Mouse (Mus musculus): ENCODE measurements around the gene Bclaf1. TPM values are rescaled to one million over a fixed set of nuclear protein-coding genes. Genes with fewer than 3 reads are reported as not detected.
A peak's percentile ranks its signal among the peaks of the same experiment; 100 is the strongest.

The Bclaf1 gene
- polyA plus RNA-seq (2014; fragmentation: Nextera tagmentation; extraction: Ambion mirVana): 113 and 127 TPM in 2 replicates

DNA sequence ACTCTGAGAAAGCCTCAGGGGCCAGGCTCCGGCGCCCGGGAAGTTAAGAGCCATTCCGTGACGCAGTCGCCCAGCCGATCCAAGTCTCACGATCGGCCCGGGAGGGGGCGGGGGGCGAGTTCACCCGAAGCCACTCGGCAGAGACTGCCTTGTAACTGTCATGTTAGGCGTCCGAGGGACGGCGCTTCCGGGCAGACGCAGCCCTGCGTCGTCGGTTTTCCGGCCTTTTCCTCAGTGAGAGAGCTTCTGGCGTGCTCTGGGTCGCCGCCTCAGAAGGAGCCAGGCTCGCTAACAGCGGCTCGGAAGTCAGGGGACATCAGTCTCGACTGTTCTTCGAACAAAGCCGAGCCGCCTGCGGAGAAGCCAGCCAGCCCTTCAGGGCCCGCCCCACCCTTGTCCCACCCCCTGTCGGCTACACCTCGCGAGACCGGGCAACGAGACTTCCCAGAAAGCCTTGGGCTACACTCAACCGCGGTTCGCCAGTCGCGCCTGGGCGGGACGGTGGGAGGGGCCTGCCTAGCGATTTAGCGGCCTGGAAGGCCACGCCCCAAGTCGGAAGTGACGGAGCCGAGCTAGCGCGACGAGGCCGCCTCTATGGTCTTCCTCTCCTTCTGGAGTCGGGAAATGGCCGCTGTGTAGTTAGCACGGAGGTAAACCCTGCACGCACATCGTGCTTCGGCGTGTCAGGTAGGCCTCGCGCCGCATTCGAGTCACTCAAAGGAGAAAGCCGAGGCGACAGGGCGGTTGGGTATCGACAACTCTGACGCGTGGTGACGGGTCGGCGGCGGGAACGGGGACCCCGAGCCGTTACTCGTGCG, at the start of gene Bclaf1:
Gene Bclaf1, plus strand, starts transcription at position 552 of the 818 bp plus-strand sequence.
- peak within 1 kb of the TSS; percentile 99 for H3K9ac ChIP-seq (ENCODE audit: low read depth, low read length)
- WGBS: under 1% methylated on average over 54 of the region's 84 CpGs
- H3K27me3 ChIP-seq (replicated peaks; ENCODE audit: control insufficient read depth, insufficient read depth, low read length): no peaks in the 10 kb centered on the region
- peaks cover 17% of the 10 kb centered on the region for H3K4me1 ChIP-seq (ENCODE audit: control insufficient read depth, insufficient read depth, low read length)
- peak within 1 kb of the TSS; percentile 100 for H3K27ac ChIP-seq (replicated peaks; ENCODE audit: low read depth, low read length)
- ATAC-seq (ENCODE audit: low read depth) (peak; percentile 98), DNase-seq (ENCODE audit: low spot score) (peak; percentile 100)
- H3K9me3 ChIP-seq (ENCODE audit: control insufficient read depth, low read length): no peaks in the 10 kb centered on the region
- peak within 1 kb of the TSS; percentile 89 for H3K4me2 ChIP-seq (ENCODE audit: low read depth, low read length)
- no peaks in the 10 kb centered on the region for H3K36me3 ChIP-seq (ENCODE audit: control insufficient read depth, insufficient read depth, low read length)
- peak within 1 kb of the TSS; percentile 85 for H3K4me3 ChIP-seq (ENCODE audit: low read depth, low read length)

- ATAC-seq (ENCODE audit: low read depth) (no peak), DNase-seq (ENCODE audit: low spot score) (no peak)
- Histone ChIP-seq H3K27ac (replicated peaks; ENCODE audit: low read depth, low read length) (no peak overlapping the region), H3K4me2 (ENCODE audit: low read depth, low read length) (no peak overlapping the region), H3K27me3 (replicated peaks; ENCODE audit: control insufficient read depth, insufficient read depth, low read length) (no peaks in the 10 kb centered on the region), H3K9ac (ENCODE audit: low read depth, low read length) (no peak overlapping the region), H3K4me3 (ENCODE audit: low read depth, low read length) (no peak overlapping the region), H3K9me3 (ENCODE audit: control insufficient read depth, low read length) (no peaks in the 10 kb centered on the region), H3K4me1 (ENCODE audit: control insufficient read depth, insufficient read depth, low read length) (no peaks in the 10 kb centered on the region), H3K36me3 (ENCODE audit: control insufficient read depth, insufficient read depth, low read length) (no peaks in the 10 kb centered on the region)
- WGBS: 86% methylated on average over 6 of the region's 6 CpGs
Measured at GRCm38 (mm10) chr10:20262896-20263295, 49.4 kb upstream of the Bclaf1 start.

GRCm38 (mm10) chr10:20264479-20264878, 47.8 kb upstream of the Bclaf1 start:
- H3K36me3 ChIP-seq (ENCODE audit: control insufficient read depth, insufficient read depth, low read length): no peaks in the 10 kb centered on the region
- 91% methylated on average over 7 of the region's 7 CpGs for WGBS
- no peak for DNase-seq (ENCODE audit: low spot score)
- no peaks in the 10 kb centered on the region for H3K4me1 ChIP-seq (ENCODE audit: control insufficient read depth, insufficient read depth, low read length)
- H3K4me2 ChIP-seq (ENCODE audit: low read depth, low read length): no peak overlapping the region
- H3K9ac ChIP-seq (ENCODE audit: low read depth, low read length): no peak overlapping the region
- no peak for ATAC-seq (ENCODE audit: low read depth)
- no peaks in the 10 kb centered on the region for H3K27me3 ChIP-seq (replicated peaks; ENCODE audit: control insufficient read depth, insufficient read depth, low read length)
- no peak overlapping the region for H3K27ac ChIP-seq (replicated peaks; ENCODE audit: low read depth, low read length)
- H3K4me3 ChIP-seq (ENCODE audit: low read depth, low read length): no peak overlapping the region
- no peaks in the 10 kb centered on the region for H3K9me3 ChIP-seq (ENCODE audit: control insufficient read depth, low read length)

- no peaks in the 10 kb centered on the region for H3K9me3 ChIP-seq (ENCODE audit: control insufficient read depth, low read length)
- WGBS: 64% methylated on average over 10 of the region's 10 CpGs
- no peaks in the 10 kb centered on the region for H3K36me3 ChIP-seq (ENCODE audit: control insufficient read depth, insufficient read depth, low read length)
- no peak overlapping the region for H3K4me2 ChIP-seq (ENCODE audit: low read depth, low read length)
- no peaks in the 10 kb centered on the region for H3K4me1 ChIP-seq (ENCODE audit: control insufficient read depth, insufficient read depth, low read length)
- no peak overlapping the region for H3K9ac ChIP-seq (ENCODE audit: low read depth, low read length)
- no peak overlapping the region for H3K4me3 ChIP-seq (ENCODE audit: low read depth, low read length)
- ATAC-seq (ENCODE audit: low read depth) (no peak), DNase-seq (ENCODE audit: low spot score) (no peak)
- no peaks in the 10 kb centered on the region for H3K27me3 ChIP-seq (replicated peaks; ENCODE audit: control insufficient read depth, insufficient read depth, low read length)
- H3K27ac ChIP-seq (replicated peaks; ENCODE audit: low read depth, low read length): no peak overlapping the region
Measured at GRCm38 (mm10) chr10:20267032-20267431, 45.2 kb upstream of the Bclaf1 start.

- Histone ChIP-seq H3K36me3 (ENCODE audit: control insufficient read depth, insufficient read depth, low read length) (no peaks in the 10 kb centered on the region), H3K4me2 (ENCODE audit: low read depth, low read length) (no peak overlapping the region), H3K27me3 (replicated peaks; ENCODE audit: control insufficient read depth, insufficient read depth, low read length) (no peaks in the 10 kb centered on the region), H3K27ac (replicated peaks; ENCODE audit: low read depth, low read length) (no peak overlapping the region), H3K4me1 (ENCODE audit: control insufficient read depth, insufficient read depth, low read length) (no peaks in the 10 kb centered on the region), H3K9ac (ENCODE audit: low read depth, low read length) (no peak overlapping the region), H3K4me3 (ENCODE audit: low read depth, low read length) (no peak overlapping the region), H3K9me3 (ENCODE audit: control insufficient read depth, low read length) (no peaks in the 10 kb centered on the region)
- ATAC-seq (ENCODE audit: low read depth) (no peak), DNase-seq (ENCODE audit: low spot score) (no peak)
- 55% methylated on average over 7 of the region's 7 CpGs for WGBS
Measured at GRCm38 (mm10) chr10:20268945-20269344, 43.3 kb upstream of the Bclaf1 start.

GRCm38 (mm10) chr10:20272380-20272779, 39.9 kb upstream of the Bclaf1 start:
- ATAC-seq (ENCODE audit: low read depth) (no peak), DNase-seq (ENCODE audit: low spot score) (no peak)
- no peaks in the 10 kb centered on the region for H3K27me3 ChIP-seq (replicated peaks; ENCODE audit: control insufficient read depth, insufficient read depth, low read length)
- no peak overlapping the region for H3K9ac ChIP-seq (ENCODE audit: low read depth, low read length)
- WGBS: 78% methylated on average over 5 of the region's 5 CpGs
- H3K36me3 ChIP-seq (ENCODE audit: control insufficient read depth, insufficient read depth, low read length): no peaks in the 10 kb centered on the region
- H3K9me3 ChIP-seq (ENCODE audit: control insufficient read depth, low read length): no peaks in the 10 kb centered on the region
- H3K27ac ChIP-seq (replicated peaks; ENCODE audit: low read depth, low read length): no peak overlapping the region
- H3K4me3 ChIP-seq (ENCODE audit: low read depth, low read length): no peak overlapping the region
- H3K4me2 ChIP-seq (ENCODE audit: low read depth, low read length): no peak overlapping the region
- no peaks in the 10 kb centered on the region for H3K4me1 ChIP-seq (ENCODE audit: control insufficient read depth, insufficient read depth, low read length)

GRCm38 (mm10) chr10:20273278-20273677, 39.0 kb upstream of the Bclaf1 start:
- H3K9me3 ChIP-seq (ENCODE audit: control insufficient read depth, low read length): no peaks in the 10 kb centered on the region
- WGBS: 70% methylated on average over 15 of the region's 15 CpGs
- ATAC-seq (ENCODE audit: low read depth): no peak

DNA sequence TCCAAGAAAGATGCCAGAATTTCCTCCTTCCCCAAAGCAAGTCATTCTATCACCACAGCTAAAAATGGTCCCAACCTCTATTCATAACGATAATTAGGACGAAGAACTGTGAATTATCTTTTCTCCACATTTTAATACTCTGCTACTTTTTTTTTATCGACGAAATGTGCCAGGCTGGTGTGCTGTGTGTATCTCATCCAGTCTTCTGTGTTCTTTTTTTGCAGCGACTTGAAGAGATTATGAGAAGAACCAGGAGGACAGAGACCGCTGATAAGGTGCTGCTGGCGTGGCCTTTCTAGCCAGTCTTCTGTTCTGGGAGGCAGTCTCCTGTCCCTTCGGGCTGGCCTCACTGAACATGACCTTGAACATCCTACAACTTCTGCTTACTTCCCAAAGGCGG, 38.2 kb upstream of the Bclaf1 start:
- DNase-seq (ENCODE audit: low spot score) (no peak), ATAC-seq (ENCODE audit: low read depth) (no peak)
- no peak overlapping the region for H3K27ac ChIP-seq (replicated peaks; ENCODE audit: low read depth, low read length)
- no peaks in the 10 kb centered on the region for H3K27me3 ChIP-seq (replicated peaks; ENCODE audit: control insufficient read depth, insufficient read depth, low read length)
- 86% methylated on average over 9 of the region's 9 CpGs for WGBS
- H3K4me2 ChIP-seq (ENCODE audit: low read depth, low read length): no peak overlapping the region
- H3K9me3 ChIP-seq (ENCODE audit: control insufficient read depth, low read length): no peaks in the 10 kb centered on the region
- H3K4me1 ChIP-seq (ENCODE audit: control insufficient read depth, insufficient read depth, low read length): no peaks in the 10 kb centered on the region
- H3K9ac ChIP-seq (ENCODE audit: low read depth, low read length): no peak overlapping the region
- no peaks in the 10 kb centered on the region for H3K36me3 ChIP-seq (ENCODE audit: control insufficient read depth, insufficient read depth, low read length)
- H3K4me3 ChIP-seq (ENCODE audit: low read depth, low read length): no peak overlapping the region

More at GRCm38 (mm10) chr10:20273278-20273677, 39.0 kb upstream of the Bclaf1 start:
- H3K4me3 ChIP-seq (ENCODE audit: low read depth, low read length): no peak overlapping the region
- H3K27ac ChIP-seq (replicated peaks; ENCODE audit: low read depth, low read length): no peak overlapping the region
- H3K4me2 ChIP-seq (ENCODE audit: low read depth, low read length): no peak overlapping the region
- no peaks in the 10 kb centered on the region for H3K27me3 ChIP-seq (replicated peaks; ENCODE audit: control insufficient read depth, insufficient read depth, low read length)
- no peak for DNase-seq (ENCODE audit: low spot score)
- H3K4me1 ChIP-seq (ENCODE audit: control insufficient read depth, insufficient read depth, low read length): no peaks in the 10 kb centered on the region
- no peak overlapping the region for H3K9ac ChIP-seq (ENCODE audit: low read depth, low read length)
- H3K36me3 ChIP-seq (ENCODE audit: control insufficient read depth, insufficient read depth, low read length): no peaks in the 10 kb centered on the region

DNA sequence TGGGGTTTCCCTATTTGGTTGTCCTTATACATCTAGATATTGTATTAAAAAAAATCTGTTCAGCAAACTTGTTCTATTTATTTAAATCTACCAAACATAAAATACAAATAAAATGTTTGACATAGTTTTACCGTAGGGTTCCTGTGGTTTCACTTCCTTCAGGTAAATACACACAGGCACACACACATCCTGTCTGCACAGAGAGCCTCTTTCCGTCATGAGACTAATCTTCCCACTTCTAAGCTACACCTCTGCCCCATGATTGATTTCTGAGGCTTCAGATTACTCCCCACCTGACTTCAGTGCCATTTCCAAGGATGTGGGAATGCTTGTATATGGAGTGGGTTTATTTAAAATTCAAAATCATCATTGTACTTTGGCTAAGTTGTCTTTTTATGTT, 30.8 kb upstream of the Bclaf1 start:
- H3K27ac ChIP-seq (replicated peaks; ENCODE audit: low read depth, low read length): no peak overlapping the region
- no peaks in the 10 kb centered on the region for H3K9me3 ChIP-seq (ENCODE audit: control insufficient read depth, low read length)
- WGBS: 47% methylated on average over 2 of the region's 2 CpGs
- H3K36me3 ChIP-seq (ENCODE audit: control insufficient read depth, insufficient read depth, low read length): no peaks in the 10 kb centered on the region
- ATAC-seq (ENCODE audit: low read depth): no peak
- DNase-seq (ENCODE audit: low spot score): no peak
- no peaks in the 10 kb centered on the region for H3K27me3 ChIP-seq (replicated peaks; ENCODE audit: control insufficient read depth, insufficient read depth, low read length)
- H3K4me2 ChIP-seq (ENCODE audit: low read depth, low read length): no peak overlapping the region
- no peak overlapping the region for H3K4me3 ChIP-seq (ENCODE audit: low read depth, low read length)
- peaks cover 12% of the 10 kb centered on the region for H3K4me1 ChIP-seq (ENCODE audit: control insufficient read depth, insufficient read depth, low read length)
- H3K9ac ChIP-seq (ENCODE audit: low read depth, low read length): no peak overlapping the region
